Mouse (Mus musculus) MEL (cell line): ENCODE results near the gene Ncoa7. TPM values are rescaled to one million over a fixed set of nuclear protein-coding genes. Genes with fewer than 3 reads are reported as not detected.

Experiments used
- DNase-seq: peaks from one replicate; pipeline ENCODE4 v3.0.0; 2011; ENCODE audit warnings: low read depth, low spot score
- H3K27ac ChIP-seq: 2 replicates; pipeline ENCODE4 v1.5.1; 2012; ENCODE audit warnings: low read depth, mild to moderate bottlenecking, control low read depth, low read length, moderate library complexity; ENCODE audit not compliant: control insufficient read depth
- H3K27me3 ChIP-seq, 2 experiments: fragments of 150-350 bp in 1 of 2; sonication (generic) in 1 of 2; 2 replicates each; pipeline ENCODE4 v1.6.1; 2012; ENCODE audit warnings: low read length in 2 of 2, mild to moderate bottlenecking in 2 of 2, improper control_type of control experiment in 1 of 2, moderate library complexity in 1 of 2; ENCODE audit not compliant: insufficient read depth in 2 of 2, control insufficient read depth in 1 of 2
- H3K36me3 ChIP-seq, 2 experiments: 2 replicates each; pipeline ENCODE4 v1.6.1; 2012 to 2014; ENCODE audit warnings: low read length in 2 of 2, improper control_type of control experiment in 1 of 2, inconsistent platforms in 1 of 2, mild to moderate bottlenecking in 1 of 2; ENCODE audit not compliant: insufficient read depth in 2 of 2, control insufficient read depth in 1 of 2
- H3K4me1 ChIP-seq, 2 experiments: fragments of 150-350 bp in 1 of 2; sonication (generic) in 1 of 2; 2 replicates each; pipeline ENCODE4 v1.6.1; 2012; ENCODE audit warnings: low read length in 2 of 2, improper control_type of control experiment in 1 of 2, mild to moderate bottlenecking in 1 of 2; ENCODE audit not compliant: insufficient read depth in 2 of 2, control insufficient read depth in 1 of 2
- H3K4me3 ChIP-seq, 2 experiments: fragments of 150-350 bp in 1 of 2; sonication (generic) in 1 of 2; 2 replicates each; pipeline ENCODE4 v1.5.1; 2012; ENCODE audit warnings: low read depth in 2 of 2, low read length in 2 of 2, mild to moderate bottlenecking in 2 of 2, moderate library complexity in 2 of 2, control low read depth in 1 of 2, improper control_type of control experiment in 1 of 2; ENCODE audit not compliant: control insufficient read depth in 1 of 2, insufficient read depth in 1 of 2
- H3K79me2 ChIP-seq: 2 replicates; pipeline ENCODE4 v1.6.1; 2012; ENCODE audit warnings: mild to moderate bottlenecking, low read length, moderate library complexity; ENCODE audit not compliant: control insufficient read depth, poor library complexity, insufficient read depth
- H3K9ac ChIP-seq: 2 replicates; pipeline ENCODE4 v1.6.1; 2012; ENCODE audit warnings: low read depth, mild to moderate bottlenecking, control low read depth, low read length, moderate library complexity; ENCODE audit not compliant: control insufficient read depth, poor library complexity, severe bottlenecking
- H3K9me3 ChIP-seq: fragments of 150-350 bp; sonication (generic); replicated peaks from 2 replicates; pipeline ENCODE4 v1.6.1; 2012; ENCODE audit warnings: mild to moderate bottlenecking, low read length, improper control_type of control experiment, moderate library complexity; ENCODE audit not compliant: insufficient read depth
- BHLHE40 ChIP-seq: IDR thresholded peaks from 2 replicates; pipeline ENCODE4 v1.6.1; 2012; ENCODE audit warnings: low read depth, mild to moderate bottlenecking, inconsistent platforms, low read length, improper control_type of control experiment, borderline replicate concordance
- CHD2 ChIP-seq: IDR thresholded peaks from 2 replicates; pipeline ENCODE4 v1.6.1; 2011; ENCODE audit warnings: low read length, improper control_type of control experiment
- CTCF ChIP-seq, 3 experiments: IDR thresholded peaks in 2 of 3; conservative IDR thresholded peaks in 1 of 3; 2 replicates each; pipeline ENCODE4 v1.5.1; 2011 to 2012; ENCODE audit warnings: low read length in 3 of 3, low read depth in 2 of 3, mild to moderate bottlenecking in 2 of 3, improper control_type of control experiment in 1 of 3, inconsistent platforms in 1 of 3, mixed read lengths in 1 of 3, moderate library complexity in 1 of 3; ENCODE audit not compliant: control insufficient read depth in 1 of 3, insufficient read depth in 1 of 3, poor library complexity in 1 of 3, severe bottlenecking in 1 of 3
- E2F4 ChIP-seq: IDR thresholded peaks from 2 replicates; pipeline ENCODE4 v1.6.1; 2011; ENCODE audit warnings: low read depth, low read length, improper control_type of control experiment, borderline replicate concordance
- ELF1 ChIP-seq: IDR thresholded peaks from 2 replicates; pipeline ENCODE4 v1.6.1; 2014; ENCODE audit warnings: low read depth, mild to moderate bottlenecking, inconsistent platforms, low read length, improper control_type of control experiment, moderate library complexity
- EP300 ChIP-seq, 2 experiments: IDR thresholded peaks; 2 replicates each; pipeline ENCODE4 v1.6.1; 2011; ENCODE audit warnings: improper control_type of control experiment in 2 of 2, low read length in 2 of 2, low read depth in 1 of 2, mild to moderate bottlenecking in 1 of 2
- ETS1 ChIP-seq: IDR thresholded peaks from 2 replicates; pipeline ENCODE4 v1.6.1; 2012; ENCODE audit warnings: low read depth, mild to moderate bottlenecking, inconsistent platforms, low read length, improper control_type of control experiment, moderate library complexity
- GABPA ChIP-seq: IDR thresholded peaks from 2 replicates; pipeline ENCODE4 v1.6.1; 2012; ENCODE audit warnings: low read depth, mild to moderate bottlenecking, inconsistent platforms, low read length, improper control_type of control experiment, moderate library complexity
- GATA1 ChIP-seq: IDR thresholded peaks from 2 replicates; pipeline ENCODE4 v1.6.1; 2011; ENCODE audit warnings: low read depth, low read length, improper control_type of control experiment
- HCFC1 ChIP-seq: IDR thresholded peaks from 2 replicates; pipeline ENCODE4 v1.6.1; 2012; ENCODE audit warnings: low read depth, mild to moderate bottlenecking, inconsistent platforms, low read length, improper control_type of control experiment, moderate library complexity
- JUND ChIP-seq: IDR thresholded peaks from 2 replicates; pipeline ENCODE4 v1.6.1; 2011; ENCODE audit warnings: low read depth, mild to moderate bottlenecking, improper control_type of control experiment, low read length
- KAT2A ChIP-seq: conservative IDR thresholded peaks from 2 replicates; pipeline ENCODE4 v1.6.1; 2012; ENCODE audit warnings: low read depth, low read length, improper control_type of control experiment, inconsistent platforms
- MAX ChIP-seq: IDR thresholded peaks from 2 replicates; pipeline ENCODE4 v1.6.1; 2011; ENCODE audit warnings: low read length, improper control_type of control experiment
- MAZ ChIP-seq: IDR thresholded peaks from 2 replicates; pipeline ENCODE4 v1.6.1; 2012; ENCODE audit warnings: low read depth, mild to moderate bottlenecking, inconsistent platforms, low read length, improper control_type of control experiment
- MEF2A ChIP-seq: IDR thresholded peaks from 2 replicates; pipeline ENCODE4 v1.6.1; 2014; ENCODE audit warnings: low read depth, mild to moderate bottlenecking, inconsistent platforms, low read length, improper control_type of control experiment; ENCODE audit not compliant: poor library complexity, insufficient replicate concordance, severe bottlenecking; ENCODE audit errors: extremely low read depth
- MYB ChIP-seq: IDR thresholded peaks from 2 replicates; pipeline ENCODE4 v1.6.1; 2011; ENCODE audit warnings: mild to moderate bottlenecking, low read depth, low read length, improper control_type of control experiment
- NELFE ChIP-seq: IDR thresholded peaks from 2 replicates; pipeline ENCODE4 v1.6.1; 2011; ENCODE audit warnings: low read depth, low read length, improper control_type of control experiment
- NRF1 ChIP-seq: IDR thresholded peaks from 2 replicates; pipeline ENCODE4 v1.6.1; 2014; ENCODE audit warnings: low read depth, mild to moderate bottlenecking, inconsistent platforms, low read length, improper control_type of control experiment, moderate library complexity; ENCODE audit not compliant: poor library complexity, insufficient read depth, severe bottlenecking
- POLR2AphosphoS2 ChIP-seq: IDR thresholded peaks from 2 replicates; pipeline ENCODE4 v1.6.1; 2011; ENCODE audit warnings: low read length, improper control_type of control experiment
- RAD21 ChIP-seq: IDR thresholded peaks from 2 replicates; pipeline ENCODE4 v1.6.1; 2011; ENCODE audit warnings: mild to moderate bottlenecking, low read depth, low read length, improper control_type of control experiment
- RCOR1 ChIP-seq: IDR thresholded peaks from 2 replicates; pipeline ENCODE4 v1.6.1; 2012; ENCODE audit warnings: low read depth, mild to moderate bottlenecking, inconsistent platforms, low read length, improper control_type of control experiment
- SMC3 ChIP-seq: IDR thresholded peaks from 2 replicates; pipeline ENCODE4 v1.6.1; 2011; ENCODE audit warnings: low read depth, low read length, improper control_type of control experiment
- TAL1 ChIP-seq: IDR thresholded peaks from 2 replicates; pipeline ENCODE4 v1.6.1; 2012; ENCODE audit warnings: mild to moderate bottlenecking, inconsistent platforms, low read length, moderate library complexity, mixed read lengths
- TCF12 ChIP-seq: IDR thresholded peaks from 2 replicates; pipeline ENCODE4 v1.6.1; 2014; ENCODE audit warnings: low read depth, mild to moderate bottlenecking, inconsistent platforms, low read length, improper control_type of control experiment, moderate library complexity
- UBTF ChIP-seq: IDR thresholded peaks from 2 replicates; pipeline ENCODE4 v1.6.1; 2012; ENCODE audit warnings: low read depth, mild to moderate bottlenecking, inconsistent platforms, low read length, improper control_type of control experiment, moderate library complexity, borderline replicate concordance; ENCODE audit not compliant: insufficient read depth
- USF2 ChIP-seq, 2 experiments: IDR thresholded peaks; 2 replicates each; pipeline ENCODE4 v1.6.1; 2011 to 2012; ENCODE audit warnings: improper control_type of control experiment in 2 of 2, low read length in 2 of 2, borderline replicate concordance in 1 of 2, inconsistent platforms in 1 of 2, low read depth in 1 of 2, mild to moderate bottlenecking in 1 of 2; ENCODE audit not compliant: insufficient read depth in 1 of 2
- ZKSCAN1 ChIP-seq: IDR thresholded peaks from 2 replicates; pipeline ENCODE4 v1.6.1; 2012; ENCODE audit warnings: low read depth, mild to moderate bottlenecking, inconsistent platforms, low read length, improper control_type of control experiment, moderate library complexity
- ZMIZ1 ChIP-seq: IDR thresholded peaks from 2 replicates; pipeline ENCODE4 v1.6.1; 2012; ENCODE audit warnings: low read depth, mild to moderate bottlenecking, inconsistent platforms, low read length, improper control_type of control experiment, moderate library complexity
- ZNF384 ChIP-seq: IDR thresholded peaks from 2 replicates; pipeline ENCODE4 v1.6.1; 2012; ENCODE audit warnings: low read depth, mild to moderate bottlenecking, inconsistent platforms, low read length, improper control_type of control experiment
- polyA plus RNA-seq, 2 experiments: library from polyadenylated mRNA; stranded (reverse) in 1 of 2; unstranded in 1 of 2; fragments of >175 nt in 1 of 2; fragments of >200 nt in 1 of 2; gene quantifications; 2 replicates each; pipeline versions ENCODE4 v1.2.1 to v1.2.4; 2012; ENCODE audit warnings: low replicate concordance in 2 of 2, low read depth in 1 of 2; ENCODE audit not compliant: insufficient read length in 2 of 2, insufficient read depth in 1 of 2, missing spikeins in 1 of 2
- total RNA-seq: library from RNA; depleted of rRNA; stranded (reverse); fragments of 300-350 nt; gene quantifications from 2 replicates; pipeline ENCODE4 v1.2.3, GENCODE M21; 2012

Ncoa7 gene
- total and polyA plus RNA-seq, 3 experiments, result 1.7 to 64.9 (median 4.2) TPM

GRCm38 (mm10) chr10:30678051-30678450 is 125.1 kb downstream of the Ncoa7 start:
- Histone ChIP-seq H3K27ac (no peak overlapping the region), H3K9ac (no peak overlapping the region), H3K9me3 (no peaks in the 10 kb centered on the region), H3K36me3 (peaks cover 0 to 6% of the 10 kb centered on the region in 2 experiments; a peak in 2 of 4 replicates), H3K4me3 (no peak overlapping the region), H3K27me3 (no peaks in the 10 kb centered on the region), H3K79me2 (no peaks in the 10 kb centered on the region), H3K4me1 (peaks cover 0 to 5% of the 10 kb centered on the region in 2 experiments; a peak in 1 of 4 replicates)
- DNase-seq, result no peak
- TF ChIP-seq CTCF (IDR thresholded peaks at IDR 0.05 in 2 of 3, conservative IDR thresholded peaks at IDR 0.05 in 1 of 3; ENCODE audit: control insufficient read depth in 1 of 3, insufficient read depth in 1 of 3, low read depth in 2 of 3, low read length in 3 of 3, poor library complexity in 1 of 3, severe bottlenecking in 1 of 3), result no peak
- no peak for TF ChIP-seq NRF1
- TF ChIP-seq UBTF, result no peak
- TF ChIP-seq TCF12, result no peak
- TF ChIP-seq JUND, result no peak
- no peak for TF ChIP-seq KAT2A
- TF ChIP-seq MEF2A, result no peak
- no peak for TF ChIP-seq ZKSCAN1
- TF ChIP-seq ELF1, result no peak
- TF ChIP-seq BHLHE40, result no peak
- no peak for TF ChIP-seq MYB
- no peak for TF ChIP-seq GABPA

DNA sequence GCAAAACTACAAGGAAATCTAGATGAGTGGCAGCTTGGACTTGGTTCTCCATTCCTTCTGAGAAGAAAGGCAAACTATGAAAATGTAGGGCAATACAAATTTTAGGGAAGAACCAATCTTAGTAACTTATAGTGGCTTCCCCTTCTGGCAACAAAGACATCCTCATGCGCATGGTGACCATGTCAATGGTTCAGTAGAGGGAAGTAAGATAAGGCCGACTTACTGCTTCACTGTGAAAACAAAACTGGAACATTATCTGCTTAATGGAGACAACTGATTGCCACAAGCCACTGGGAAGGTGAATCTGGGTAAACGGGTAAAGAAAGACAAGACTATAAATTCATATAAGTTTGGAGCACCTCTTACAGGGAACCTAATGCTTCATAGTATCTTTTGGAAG is 128.3 kb downstream of the Ncoa7 start:
- H3K4me3 ChIP-seq, result no peak overlapping the region
- no peaks in the 10 kb centered on the region for H3K9me3 ChIP-seq
- H3K79me2 ChIP-seq, result no peaks in the 10 kb centered on the region
- DNase-seq, result peak; percentile 70
- no peak overlapping the region for H3K27ac ChIP-seq
- H3K9ac ChIP-seq, result no peak overlapping the region
- H3K4me1 ChIP-seq, result peaks cover 0 to 5% of the 10 kb centered on the region in 2 experiments; a peak in 1 of 4 replicates
- peaks cover 0 to 6% of the 10 kb centered on the region in 2 experiments; a peak in 2 of 4 replicates for H3K36me3 ChIP-seq
- no peaks in the 10 kb centered on the region for H3K27me3 ChIP-seq
- TF ChIP-seq HCFC1 (no peak), RCOR1 (peak; percentile 96), SMC3 (no peak), GABPA (no peak), CTCF (IDR thresholded peaks at IDR 0.05 in 2 of 3, conservative IDR thresholded peaks at IDR 0.05 in 1 of 3; ENCODE audit: control insufficient read depth in 1 of 3, insufficient read depth in 1 of 3, low read depth in 2 of 3, low read length in 3 of 3, poor library complexity in 1 of 3, severe bottlenecking in 1 of 3) (no peak), ZMIZ1 (no peak), TAL1 (peak; percentile 21; the same call in 1 of the 2 replicates), E2F4 (no peak), ETS1 (no peak), POLR2AphosphoS2 (no peak), KAT2A (no peak), ZKSCAN1 (no peak), RAD21 (no peak), NELFE (no peak), ZNF384 (no peak), UBTF (no peak), BHLHE40 (no peak), USF2 (IDR thresholded peaks at IDR 0.05; ENCODE audit: borderline replicate concordance in 1 of 2, insufficient read depth in 1 of 2, low read depth in 1 of 2, low read length in 2 of 2) (no peak), TCF12 (no peak), MYB (no peak), GATA1 (peak; percentile 85), EP300 (IDR thresholded peaks at IDR 0.05; ENCODE audit: low read depth in 1 of 2, low read length in 2 of 2) (peak; percentile 59 to 68; a peak in 3 of 4 replicates), MAZ (no peak), MAX (no peak), NRF1 (no peak), CHD2 (no peak)
